Mouse (Mus musculus) myocyte (in vitro differentiated cells): Measurements from ENCODE around the gene Gstcd. TPM values are rescaled to one million over a fixed set of nuclear protein-coding genes. Genes with fewer than 3 reads are reported as not detected.

ENCODE experiments used
- H3K27me3 ChIP-seq: one replicate; pipeline ENCODE4 v1.6.1; 2011; ENCODE audit not compliant: control insufficient read depth, insufficient read depth, insufficient read length
- H3K36me3 ChIP-seq: one replicate; pipeline ENCODE4 v1.6.1; 2011; ENCODE audit not compliant: control insufficient read depth, insufficient read depth
- H3K4me2 ChIP-seq: one replicate; pipeline ENCODE4 v1.6.1; 2011; ENCODE audit warnings: low read depth, control low read depth
- H3K4me3 ChIP-seq: one replicate; pipeline ENCODE4 v1.5.1; 2011; ENCODE audit warnings: mild to moderate bottlenecking, control low read depth, moderate library complexity
- H3K79me2 ChIP-seq: one replicate; pipeline ENCODE4 v1.6.1; 2011; ENCODE audit not compliant: control insufficient read depth, insufficient read depth
- H3ac ChIP-seq: one replicate; pipeline ENCODE4 v1.6.1; 2011; ENCODE audit not compliant: control insufficient read depth, insufficient read length
- CEBPB ChIP-seq: IDR thresholded peaks from 2 replicates; pipeline ENCODE4 v1.6.1; 2011; ENCODE audit warnings: mild to moderate bottlenecking, moderate library complexity; ENCODE audit not compliant: poor library complexity, insufficient read depth, severe bottlenecking
- E2F4 ChIP-seq: IDR thresholded peaks from one replicate; pipeline ENCODE4 v1.6.1; 2011; ENCODE audit warnings: mild to moderate bottlenecking, control low read depth, moderate library complexity; ENCODE audit not compliant: insufficient read depth
- MAX ChIP-seq: IDR thresholded peaks from one replicate; pipeline ENCODE4 v1.6.1; 2011; ENCODE audit warnings: low read depth, mild to moderate bottlenecking, control low read depth
- MYOD1 ChIP-seq, 3 experiments: IDR thresholded peaks; one replicate each; pipeline ENCODE4 v1.6.1; 2011; ENCODE audit warnings: control low read depth in 2 of 3, low read depth in 2 of 3, mild to moderate bottlenecking in 2 of 3, moderate library complexity in 1 of 3; ENCODE audit not compliant: insufficient read length in 2 of 3, control insufficient read depth in 1 of 3
- MYOG ChIP-seq, 3 experiments: IDR thresholded peaks; one replicate each; pipeline ENCODE4 v1.6.1; 2011; ENCODE audit warnings: control low read depth in 2 of 3, low read depth in 2 of 3, mild to moderate bottlenecking in 2 of 3; ENCODE audit not compliant: insufficient read length in 2 of 3, control insufficient read depth in 1 of 3, insufficient read depth in 1 of 3
- POLR2A ChIP-seq: IDR thresholded peaks from one replicate; pipeline ENCODE4 v1.6.1; 2011; ENCODE audit warnings: low read depth, mild to moderate bottlenecking, control low read depth, moderate library complexity; ENCODE audit not compliant: insufficient read length
- POLR2AphosphoS2 ChIP-seq: IDR thresholded peaks from one replicate; pipeline ENCODE4 v1.6.1; 2011; ENCODE audit warnings: low read depth, control low read depth; ENCODE audit not compliant: insufficient read length
- REST ChIP-seq: IDR thresholded peaks from one replicate; pipeline ENCODE4 v1.6.1; 2011; ENCODE audit warnings: mild to moderate bottlenecking, control low read depth, moderate library complexity; ENCODE audit not compliant: insufficient read depth, insufficient read length
- SRF ChIP-seq: IDR thresholded peaks from one replicate; pipeline ENCODE4 v1.6.1; 2011; ENCODE audit warnings: low read depth; ENCODE audit not compliant: control insufficient read depth, insufficient read length
- TCF12 ChIP-seq: IDR thresholded peaks from one replicate; pipeline ENCODE4 v1.6.1; 2011; ENCODE audit warnings: mild to moderate bottlenecking, control low read depth; ENCODE audit not compliant: poor library complexity, insufficient read depth, severe bottlenecking
- TCF3 ChIP-seq: IDR thresholded peaks from one replicate; pipeline ENCODE4 v1.6.1; 2011; ENCODE audit warnings: low read depth, control low read depth; ENCODE audit not compliant: insufficient read length
- USF1 ChIP-seq: IDR thresholded peaks from one replicate; pipeline ENCODE4 v1.6.1; 2011; ENCODE audit warnings: low read depth, mild to moderate bottlenecking, control low read depth, moderate library complexity
- polyA plus RNA-seq: library from polyadenylated mRNA; unstranded; fragments of >200 nt; fragmentation: generic; extraction: Trizol; gene quantifications from one replicate; pipeline ENCODE4 v1.2.1, GENCODE M21; 2012; ENCODE audit warnings: missing spikeins

Gstcd gene
- polyA plus RNA-seq, 1 experiment, result 7.3 TPM

DNA sequence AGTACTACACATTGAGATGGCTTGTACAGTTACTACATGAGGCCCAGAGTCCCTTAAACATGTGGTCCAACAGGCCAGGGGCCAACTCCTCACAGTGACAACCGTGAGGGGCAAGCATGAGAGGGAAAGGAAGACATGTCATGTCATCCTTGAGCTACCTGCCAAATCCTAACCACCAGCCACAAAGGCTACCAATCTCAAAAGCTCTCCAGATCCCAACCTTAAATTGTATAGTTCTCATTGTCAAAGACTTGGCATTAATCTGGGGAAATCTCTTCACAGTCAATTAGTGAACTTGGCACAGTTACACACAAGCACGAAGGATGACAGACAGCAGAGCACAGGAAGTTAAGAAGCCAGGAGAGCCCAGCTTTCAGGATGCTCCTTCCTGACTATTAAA, 157.2 kb downstream of the Gstcd start:
- Histone ChIP-seq H3K4me2 (no peak overlapping the region), H3K27me3 (no peaks in the 10 kb centered on the region), H3K79me2 (no peaks in the 10 kb centered on the region), H3K36me3 (no peaks in the 10 kb centered on the region), H3K4me3 (no peak overlapping the region), H3ac (no peak overlapping the region)
- TF ChIP-seq MAX, result no peak
- no peak for TF ChIP-seq SRF
- no peak for TF ChIP-seq POLR2A
- TF ChIP-seq TCF3, result no peak
- no peak for TF ChIP-seq POLR2AphosphoS2
- TF ChIP-seq MYOG (IDR thresholded peaks at IDR 0.05; ENCODE audit: control insufficient read depth in 1 of 3, insufficient read depth in 1 of 3, insufficient read length in 2 of 3, low read depth in 2 of 3), result no peak
- TF ChIP-seq MYOD1 (IDR thresholded peaks at IDR 0.05; ENCODE audit: control insufficient read depth in 1 of 3, insufficient read length in 2 of 3, low read depth in 2 of 3), result no peak
- TF ChIP-seq REST, result no peak
- no peak for TF ChIP-seq CEBPB
- TF ChIP-seq TCF12, result no peak
- no peak for TF ChIP-seq E2F4
- TF ChIP-seq USF1, result no peak

Other genes with a start within 250 kb of the Gstcd start
- 123 TPM for gene Npnt, start 141.7 kb downstream of the Gstcd start, polyA plus RNA-seq
- 6.8 TPM for gene Ints12, start 193 bp downstream of the Gstcd start, polyA plus RNA-seq
- not detected for gene Arhgef38, start 142.9 kb upstream of the Gstcd start, polyA plus RNA-seq
- 44.3 TPM for gene Ppa2, start 218.1 kb upstream of the Gstcd start, polyA plus RNA-seq